8 mouse cellular contexts compared by ENCODE assay signal in genomic region chr3:146450371-146450841, GRCm38 (mm10). TPM values are rescaled to one million over a fixed set of nuclear protein-coding genes. Genes with fewer than 3 reads are reported as not detected.
DNase-seq lines count a peak whose midpoint lies in the region; ATAC-seq and TF ChIP-seq lines count a peak whose summit lies in the region.

No protein-coding gene starts in this region.

- ATAC-seq in Patski = peak; percentile 97
- peak; percentile 97 for ATAC-seq in hindbrain, embryonic 14.5 days (ENCODE audit: low FRiP score)

- POLR2A ChIA-PET in Patski (lab: Charles Lee) = no interaction called here

- peak; percentile 44 for DNase-seq in Patski (ENCODE audit: low read depth, low spot score)
- peak; percentile 88 to 89 for DNase-seq in cerebellum, postnatal 14 days
- DNase-seq in frontal cortex, postnatal 25 days (ENCODE audit: low spot score in 2 of 2) = peak; percentile 82
- DNase-seq in hindbrain, embryonic 14.5 days (ENCODE audit: low spot score) = peak; percentile 85
- DNase-seq in layer of hippocampus, postnatal 36 days = peak; percentile 90 to 92
- DNase-seq in lung, postnatal 36 days = peak; percentile 97
- peak; percentile 96 for DNase-seq in retina, postnatal 1 day
- peak; percentile 85 to 89 for DNase-seq in urinary bladder, adult 18-20 months (ENCODE audit: low spot score in 2 of 2)

- no peaks in the 10 kb centered on the region for H3K27me3 ChIP-seq in Patski
- no peaks in the 10 kb centered on the region for H3K27me3 ChIP-seq in hindbrain, embryonic 14.5 days (ENCODE audit: control insufficient read depth, insufficient read depth, low read length)

- H3K4me3 ChIP-seq in hindbrain, embryonic 14.5 days (replicated peaks; ENCODE audit: low read length) = peak overlapping the region; percentile 49

- H3K36me3 ChIP-seq in hindbrain, embryonic 14.5 days (replicated peaks; ENCODE audit: control insufficient read depth, insufficient read depth) = peaks cover 5% of the 10 kb centered on the region; the same call in 1 of the 2 replicates

- WGBS in hindbrain, embryonic 14.5 days = 0% methylated on average over 29 of the region's 29 CpGs

- H3K27ac ChIP-seq in hindbrain, embryonic 14.5 days = peak overlapping the region; percentile 61; the same call in 1 of the 2 replicates

- in situ Hi-C loops in Patski (cut with MboI; ENCODE audit: low pct_unique_long_range_greater_than_20kb) = no loop called here

- TF ChIP-seq CTCF in Patski (IDR thresholded peaks at IDR 0.05) = no peak

- H3K9me3 ChIP-seq in hindbrain, embryonic 14.5 days (ENCODE audit: control insufficient read depth, low read length) = no peaks in the 10 kb centered on the region

- H3K4me2 ChIP-seq in hindbrain, embryonic 14.5 days (replicated peaks) = peak overlapping the region; percentile 68

- CTCF ChIA-PET in Patski (lab: Charles Lee) = interaction anchor here (1.1 to 4.0 kb wide), 2 partner anchors 24 to 333 kb away, joined by 3 to 24 read pairs; no protein-coding TSS in a partner anchor

- H3K4me1 ChIP-seq in hindbrain, embryonic 14.5 days (replicated peaks; ENCODE audit: control insufficient read depth, insufficient read depth, low read length) = 0 out of 2 replicates have a peak, but pooled peaks cover 7% of the 10 kb centered on the region

- H3K9ac ChIP-seq in hindbrain, embryonic 14.5 days = peak overlapping the region; percentile 63

RNA-seq across cellular contexts. Expression of gene Ctbs, which starts 0.8 kb away (rescaled TPM):
- 25.0 TPM for polyA plus RNA-seq in Patski (2021)
- 4.7 and 6.4 TPM in 2 replicates for polyA plus RNA-seq in hindbrain, embryonic 14.5 days (2014; fragmentation: Nextera tagmentation; extraction: Ambion mirVana)
- total RNA-seq in layer of hippocampus, postnatal 36 days (2021) = 1 to 10 TPM; 7.1 to 8.7 TPM

RNA-seq across cellular contexts. Expression of gene Ssx2ip, which starts 46.0 kb away (rescaled TPM):
- polyA plus RNA-seq in Patski (2021) = 30.8 TPM
- polyA plus RNA-seq in hindbrain, embryonic 14.5 days (2014; fragmentation: Nextera tagmentation; extraction: Ambion mirVana) = 16.8 and 20.5 TPM in 2 replicates
- 100 to 1,000 TPM; 104 to 108 TPM for total RNA-seq in layer of hippocampus, postnatal 36 days (2021)

RNA-seq across cellular contexts. Expression of gene Spata1, which starts 49.1 kb away (rescaled TPM):
- 8.9 TPM for polyA plus RNA-seq in Patski (2021)
- polyA plus RNA-seq in hindbrain, embryonic 14.5 days (2014; fragmentation: Nextera tagmentation; extraction: Ambion mirVana) = 4.0 and 6.0 TPM in 2 replicates
- 1 to 10 TPM; 2.8 to 3.3 TPM for total RNA-seq in layer of hippocampus, postnatal 36 days (2021)

RNA-seq across cellular contexts. Expression of gene Gng5, which starts 49.2 kb away (rescaled TPM):
- polyA plus RNA-seq in Patski (2021) = 527 TPM
- 339 and 421 TPM in 2 replicates for polyA plus RNA-seq in hindbrain, embryonic 14.5 days (2014; fragmentation: Nextera tagmentation; extraction: Ambion mirVana)
- 10 to 100 TPM; 44.8 to 53.1 TPM for total RNA-seq in layer of hippocampus, postnatal 36 days (2021)

Comparison
In these comparisons a context has a peak if more than half of its experiments do, and no peak if none do; other contexts are left out.
1. Peak in every context shown above with its lines: DNase-seq, ATAC-seq, H3K4me3 ChIP-seq and H3K27ac ChIP-seq.
2. DNase-seq: peak in every context shown above with its lines; median percentile 97 in lung, postnatal 36 days; 96 in retina, postnatal 1 day; 91 in layer of hippocampus, postnatal 36 days; 88 in cerebellum, postnatal 14 days; 87 in urinary bladder, adult 18-20 months; 85 in hindbrain, embryonic 14.5 days; 82 in frontal cortex, postnatal 25 days; 44 in Patski.